Mouse (Mus musculus): Measurements from ENCODE around the gene Zbtb45. TPM values are rescaled to one million over a fixed set of nuclear protein-coding genes. Genes with fewer than 3 reads are reported as not detected.

Gene Zbtb45
- polyA plus RNA-seq, 1 experiment from 2014 or later: 25.0 TPM

DNA sequence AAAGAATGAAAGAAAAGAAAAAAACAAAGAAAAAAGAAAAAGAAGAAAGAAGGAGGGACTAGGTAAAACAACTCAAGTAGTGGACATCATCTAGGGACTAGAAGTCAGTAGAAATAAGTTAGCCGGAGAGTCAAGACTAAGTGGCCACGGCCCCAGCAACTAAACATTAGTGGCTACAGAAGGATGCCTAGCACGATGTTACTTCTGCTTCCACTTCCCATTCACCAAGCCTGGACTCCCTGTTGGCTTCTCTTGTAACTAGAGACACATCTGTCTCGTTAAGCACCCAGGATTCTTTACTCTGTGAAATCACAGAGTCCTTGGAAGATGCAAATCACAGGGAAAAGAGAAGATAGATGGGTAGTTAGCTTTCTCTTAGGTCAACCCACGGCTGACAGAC, 52.3 kb downstream of the Zbtb45 start:
- Histone ChIP-seq H3K27me3 (ENCODE audit: control insufficient read depth, insufficient read depth, low read length) (no peaks in the 10 kb centered on the region), H3K4me3 (ENCODE audit: low read depth, low read length) (no peak overlapping the region), H3K27ac (ENCODE audit: low read depth, low read length) (no peak overlapping the region), H3K36me3 (ENCODE audit: control insufficient read depth, insufficient read depth, low read length) (no peaks in the 10 kb centered on the region), H3K4me2 (replicated peaks; ENCODE audit: low read depth, low read length) (no peak overlapping the region), H3K9ac (ENCODE audit: low read depth, low read length) (no peak overlapping the region), H3K4me1 (replicated peaks; ENCODE audit: control insufficient read depth, insufficient read depth, low read length) (no peaks in the 10 kb centered on the region), H3K9me3 (ENCODE audit: control insufficient read depth, low read length) (no peaks in the 10 kb centered on the region)
- no peak for ATAC-seq (ENCODE audit: low FRiP score)
- no peak for DNase-seq (ENCODE audit: low spot score)
- WGBS: 77% methylated on average over 5 of the region's 5 CpGs

DNA sequence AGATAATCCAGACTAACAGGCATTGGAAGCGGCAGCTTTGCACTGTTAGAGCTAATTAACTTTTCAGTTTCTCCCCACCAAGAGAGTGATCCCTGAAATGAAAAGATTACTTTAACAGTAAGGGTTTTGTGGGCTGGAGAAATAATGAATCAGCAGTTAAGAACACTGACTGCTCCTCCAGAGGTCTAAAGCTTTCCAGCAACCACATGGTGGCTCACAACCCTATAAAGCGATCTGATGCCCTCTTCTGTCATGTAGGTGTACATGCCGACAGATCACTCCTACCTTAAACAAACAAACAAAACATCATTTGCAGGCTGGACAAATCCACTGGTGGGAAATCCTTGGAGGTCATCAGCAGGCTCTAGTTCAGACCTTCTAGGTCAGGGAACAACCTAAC, 54.9 kb downstream of the Zbtb45 start:
- no peak overlapping the region for H3K27ac ChIP-seq (ENCODE audit: low read depth, low read length)
- ATAC-seq (ENCODE audit: low FRiP score): no peak
- 57% methylated on average over 3 of the region's 3 CpGs for WGBS

More for the DNA sequence above, 54.9 kb downstream of the Zbtb45 start:
- H3K36me3 ChIP-seq (ENCODE audit: control insufficient read depth, insufficient read depth, low read length): no peaks in the 10 kb centered on the region
- H3K9ac ChIP-seq (ENCODE audit: low read depth, low read length): no peak overlapping the region
- H3K4me2 ChIP-seq (replicated peaks; ENCODE audit: low read depth, low read length): no peak overlapping the region
- H3K9me3 ChIP-seq (ENCODE audit: control insufficient read depth, low read length): no peaks in the 10 kb centered on the region
- H3K4me3 ChIP-seq (ENCODE audit: low read depth, low read length): no peak overlapping the region
- H3K27me3 ChIP-seq (ENCODE audit: control insufficient read depth, insufficient read depth, low read length): no peaks in the 10 kb centered on the region
- DNase-seq (ENCODE audit: low spot score): no peak
- peaks cover 2% of the 10 kb centered on the region; the same call in 1 of the 2 replicates for H3K4me1 ChIP-seq (replicated peaks; ENCODE audit: control insufficient read depth, insufficient read depth, low read length)

Other genes with a start within 250 kb of the Zbtb45 start
- 11.0 and 11.4 TPM in 2 replicates for gene Zscan18, start 206.4 kb downstream of the Zbtb45 start, polyA plus RNA-seq (2014; fragmentation: Nextera tagmentation; extraction: Ambion mirVana)
- gene Zfp329, start 191.2 kb downstream of the Zbtb45 start, polyA plus RNA-seq (2014; fragmentation: Nextera tagmentation; extraction: Ambion mirVana): 18.7 and 25.5 TPM in 2 replicates
- 29.9 and 32.6 TPM in 2 replicates for gene Zfp110, start 175.3 kb downstream of the Zbtb45 start, polyA plus RNA-seq (2014; fragmentation: Nextera tagmentation; extraction: Ambion mirVana)
- gene Zfp128, start 128.9 kb downstream of the Zbtb45 start, polyA plus RNA-seq (2014; fragmentation: Nextera tagmentation; extraction: Ambion mirVana): 6.1 TPM in 2 replicates
- 19.1 and 19.9 TPM in 2 replicates for gene Zscan22, start 112.2 kb downstream of the Zbtb45 start, polyA plus RNA-seq (2014; fragmentation: Nextera tagmentation; extraction: Ambion mirVana)
- 842 and 852 TPM in 2 replicates for gene Rps5, start 87.7 kb downstream of the Zbtb45 start, polyA plus RNA-seq (2014; fragmentation: Nextera tagmentation; extraction: Ambion mirVana)
- gene Rnf225, start 82.6 kb downstream of the Zbtb45 start, polyA plus RNA-seq (2014; fragmentation: Nextera tagmentation; extraction: Ambion mirVana): 0.50 and 0.66 TPM in 2 replicates
- 7.4 and 8.0 TPM in 2 replicates for gene Zfp324, start 44.2 kb downstream of the Zbtb45 start, polyA plus RNA-seq (2014; fragmentation: Nextera tagmentation; extraction: Ambion mirVana)
- gene Zfp446, start 32.2 kb downstream of the Zbtb45 start, polyA plus RNA-seq (2014; fragmentation: Nextera tagmentation; extraction: Ambion mirVana): 8.5 and 11.7 TPM in 2 replicates
- gene Slc27a5, start 11.8 kb downstream of the Zbtb45 start, polyA plus RNA-seq (2014; fragmentation: Nextera tagmentation; extraction: Ambion mirVana): not detected in 2 replicates
- gene Trim28, start 10.9 kb downstream of the Zbtb45 start, polyA plus RNA-seq (2014; fragmentation: Nextera tagmentation; extraction: Ambion mirVana): 427 and 438 TPM in 2 replicates
- gene Chmp2a, start 24.8 kb upstream of the Zbtb45 start, polyA plus RNA-seq (2014; fragmentation: Nextera tagmentation; extraction: Ambion mirVana): 154 and 157 TPM in 2 replicates
- gene Ube2m, start 28.2 kb upstream of the Zbtb45 start, polyA plus RNA-seq (2014; fragmentation: Nextera tagmentation; extraction: Ambion mirVana): 147 and 173 TPM in 2 replicates
- 2.4 and 2.6 TPM in 2 replicates for gene Mzf1, start 44.7 kb upstream of the Zbtb45 start, polyA plus RNA-seq (2014; fragmentation: Nextera tagmentation; extraction: Ambion mirVana)
- 0.05 TPM in 1 of 2 replicates, not detected in the other for gene Vmn1r85, start 85.1 kb upstream of the Zbtb45 start, polyA plus RNA-seq (2014; fragmentation: Nextera tagmentation; extraction: Ambion mirVana)
- gene Vmn1r86, start 109.9 kb upstream of the Zbtb45 start, polyA plus RNA-seq (2014; fragmentation: Nextera tagmentation; extraction: Ambion mirVana): not detected in 2 replicates
- gene Vmn1r87, start 130.1 kb upstream of the Zbtb45 start, polyA plus RNA-seq (2014; fragmentation: Nextera tagmentation; extraction: Ambion mirVana): not detected in 2 replicates
- gene Vmn1r88, start 149.5 kb upstream of the Zbtb45 start, polyA plus RNA-seq (2014; fragmentation: Nextera tagmentation; extraction: Ambion mirVana): not detected in 2 replicates
- gene Vmn1r89, start 203.0 kb upstream of the Zbtb45 start, polyA plus RNA-seq (2014; fragmentation: Nextera tagmentation; extraction: Ambion mirVana): not detected in 2 replicates

Data from hindbrain, embryonic 11.5 days (tissue).